Mouse (Mus musculus): Measurements from ENCODE around the gene Nudt6. TPM values are rescaled to one million over a fixed set of nuclear protein-coding genes. Genes with fewer than 3 reads are reported as not detected.

The Nudt6 gene
- polyA plus RNA-seq, 1 experiment from 2014 or later: 7.1 TPM

DNA sequence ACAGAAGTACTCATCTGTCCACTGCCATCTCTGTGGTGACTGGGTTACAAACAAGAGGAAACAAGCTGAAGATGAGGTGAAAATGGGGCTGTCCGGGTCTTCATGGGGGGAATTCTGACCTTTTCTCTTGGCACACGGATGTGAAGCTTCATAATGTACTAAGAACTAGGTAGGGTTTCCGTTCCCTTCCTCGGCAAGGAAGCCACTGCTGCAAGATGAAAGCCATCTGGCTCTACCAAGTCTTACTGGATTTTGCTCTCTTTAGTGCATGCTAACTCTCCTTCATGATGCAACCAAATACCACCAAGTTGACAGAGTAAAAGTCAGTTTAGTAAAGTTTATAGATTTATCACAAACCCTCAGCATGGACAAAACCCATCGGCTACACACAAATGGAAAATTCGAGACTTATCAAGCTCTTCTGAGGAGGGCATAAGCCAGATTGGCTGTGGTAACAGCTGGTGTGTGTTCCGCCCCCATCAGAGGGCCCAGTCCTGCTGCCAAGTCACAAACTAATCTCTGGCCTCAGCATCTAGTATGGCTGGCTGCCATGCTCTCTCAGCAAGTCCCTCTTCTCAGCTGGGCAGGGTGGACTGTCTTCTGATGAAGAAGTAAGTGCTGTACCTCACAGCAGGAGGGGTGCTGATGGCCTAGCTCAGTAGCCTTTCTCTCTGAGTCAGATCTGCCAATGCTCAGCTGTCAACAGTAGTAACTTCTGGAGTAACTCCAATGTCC, 21.2 kb downstream of the Nudt6 start:
- Histone ChIP-seq H3K9me3 (ENCODE audit: control insufficient read depth, low read depth, low read length) (no peaks in the 10 kb centered on the region), H3K27ac (ENCODE audit: low read length) (peak overlapping the region; percentile 21; the same call in 1 of the 2 replicates), H3K4me3 (ENCODE audit: low read depth, low read length) (no peak overlapping the region), H3K27me3 (ENCODE audit: control insufficient read depth, insufficient read depth, low read length) (no peaks in the 10 kb centered on the region), H3K36me3 (ENCODE audit: control insufficient read depth, insufficient read depth, low read length) (no peaks in the 10 kb centered on the region), H3K4me1 (ENCODE audit: control insufficient read depth, insufficient read depth, low read length) (0 out of 2 replicates have a peak, but pooled peaks cover 9% of the 10 kb centered on the region), H3K9ac (replicated peaks; ENCODE audit: low read depth, low read length) (no peak overlapping the region), H3K4me2 (replicated peaks; ENCODE audit: low read depth, low read length) (no peak overlapping the region)
- ATAC-seq (ENCODE audit: insufficient number of reproducible peaks, insufficient read depth, low FRiP score, low read depth): no peak; the same call in 1 of the 2 replicates
- WGBS: 66% methylated on average over 7 of the region's 7 CpGs

GRCm38 (mm10) chr3:37397646-37398045, 22.4 kb downstream of the Nudt6 start:
- 82% methylated on average over 3 of the region's 3 CpGs for WGBS

GRCm38 (mm10) chr3:37396930-37397608, 22.9 kb downstream of the Nudt6 start:
- 91% methylated on average over 5 of the region's 5 CpGs for WGBS
- Histone ChIP-seq H3K27ac (ENCODE audit: low read length) (no peak overlapping the region), H3K4me3 (ENCODE audit: low read depth, low read length) (no peak overlapping the region), H3K9ac (replicated peaks; ENCODE audit: low read depth, low read length) (no peak overlapping the region), H3K4me2 (replicated peaks; ENCODE audit: low read depth, low read length) (no peak overlapping the region), H3K36me3 (ENCODE audit: control insufficient read depth, insufficient read depth, low read length) (no peaks in the 10 kb centered on the region), H3K9me3 (ENCODE audit: control insufficient read depth, low read depth, low read length) (no peaks in the 10 kb centered on the region), H3K4me1 (ENCODE audit: control insufficient read depth, insufficient read depth, low read length) (0 out of 2 replicates have a peak, but pooled peaks cover 9% of the 10 kb centered on the region), H3K27me3 (ENCODE audit: control insufficient read depth, insufficient read depth, low read length) (no peaks in the 10 kb centered on the region)
- no peak for ATAC-seq (ENCODE audit: insufficient number of reproducible peaks, insufficient read depth, low FRiP score, low read depth)

More at GRCm38 (mm10) chr3:37397646-37398045, 22.4 kb downstream of the Nudt6 start:
- no peak overlapping the region for H3K9ac ChIP-seq (replicated peaks; ENCODE audit: low read depth, low read length)
- no peak overlapping the region for H3K4me3 ChIP-seq (ENCODE audit: low read depth, low read length)
- H3K36me3 ChIP-seq (ENCODE audit: control insufficient read depth, insufficient read depth, low read length): no peaks in the 10 kb centered on the region
- H3K4me2 ChIP-seq (replicated peaks; ENCODE audit: low read depth, low read length): no peak overlapping the region
- no peak overlapping the region for H3K27ac ChIP-seq (ENCODE audit: low read length)
- 0 out of 2 replicates have a peak, but pooled peaks cover 9% of the 10 kb centered on the region for H3K4me1 ChIP-seq (ENCODE audit: control insufficient read depth, insufficient read depth, low read length)
- no peaks in the 10 kb centered on the region for H3K27me3 ChIP-seq (ENCODE audit: control insufficient read depth, insufficient read depth, low read length)
- H3K9me3 ChIP-seq (ENCODE audit: control insufficient read depth, low read depth, low read length): no peaks in the 10 kb centered on the region
- ATAC-seq (ENCODE audit: insufficient number of reproducible peaks, insufficient read depth, low FRiP score, low read depth): no peak

GRCm38 (mm10) chr3:37387310-37387709, 32.7 kb downstream of the Nudt6 start:
- no peaks in the 10 kb centered on the region for H3K27me3 ChIP-seq (ENCODE audit: control insufficient read depth, insufficient read depth, low read length)
- no peaks in the 10 kb centered on the region for H3K4me1 ChIP-seq (ENCODE audit: control insufficient read depth, insufficient read depth, low read length)
- H3K4me2 ChIP-seq (replicated peaks; ENCODE audit: low read depth, low read length): no peak overlapping the region
- no peak overlapping the region for H3K4me3 ChIP-seq (ENCODE audit: low read depth, low read length)
- H3K36me3 ChIP-seq (ENCODE audit: control insufficient read depth, insufficient read depth, low read length): no peaks in the 10 kb centered on the region
- H3K9me3 ChIP-seq (ENCODE audit: control insufficient read depth, low read depth, low read length): no peaks in the 10 kb centered on the region
- ATAC-seq (ENCODE audit: insufficient number of reproducible peaks, insufficient read depth, low FRiP score, low read depth): no peak
- 84% methylated on average over 6 of the region's 6 CpGs for WGBS
- H3K27ac ChIP-seq (ENCODE audit: low read length): no peak overlapping the region
- H3K9ac ChIP-seq (replicated peaks; ENCODE audit: low read depth, low read length): no peak overlapping the region

GRCm38 (mm10) chr3:37383096-37383765, 36.8 kb downstream of the Nudt6 start:
- no peaks in the 10 kb centered on the region for H3K27me3 ChIP-seq (ENCODE audit: control insufficient read depth, insufficient read depth, low read length)
- no peak overlapping the region for H3K9ac ChIP-seq (replicated peaks; ENCODE audit: low read depth, low read length)
- no peak overlapping the region for H3K27ac ChIP-seq (ENCODE audit: low read length)
- no peak overlapping the region for H3K4me2 ChIP-seq (replicated peaks; ENCODE audit: low read depth, low read length)
- H3K9me3 ChIP-seq (ENCODE audit: control insufficient read depth, low read depth, low read length): no peaks in the 10 kb centered on the region
- no peak overlapping the region for H3K4me3 ChIP-seq (ENCODE audit: low read depth, low read length)
- H3K36me3 ChIP-seq (ENCODE audit: control insufficient read depth, insufficient read depth, low read length): no peaks in the 10 kb centered on the region
- ATAC-seq (ENCODE audit: insufficient number of reproducible peaks, insufficient read depth, low FRiP score, low read depth): no peak
- H3K4me1 ChIP-seq (ENCODE audit: control insufficient read depth, insufficient read depth, low read length): 0 out of 2 replicates have a peak, but pooled peaks cover 6% of the 10 kb centered on the region
- 69% methylated on average over 6 of the region's 6 CpGs for WGBS

DNA sequence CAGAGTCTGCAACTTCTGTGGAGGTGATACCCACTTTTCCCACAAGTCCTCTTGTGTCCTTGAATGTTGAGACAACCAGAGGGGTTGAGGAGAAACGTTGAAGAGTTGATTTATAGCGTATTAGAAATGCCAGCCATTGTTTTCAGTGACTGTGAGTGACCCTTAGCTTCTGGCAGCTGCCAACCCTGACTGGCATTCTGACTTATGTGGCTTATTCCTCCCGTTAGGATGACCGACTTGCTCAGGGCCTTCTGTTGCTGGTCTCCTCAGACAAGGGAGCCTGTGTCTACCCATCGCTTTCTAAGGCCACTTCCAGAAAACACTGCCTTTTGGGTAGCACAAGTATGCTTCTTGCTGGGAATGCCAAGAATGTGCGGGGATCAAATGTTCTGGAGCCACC, 38.6 kb downstream of the Nudt6 start:
- no peaks in the 10 kb centered on the region for H3K9me3 ChIP-seq (ENCODE audit: control insufficient read depth, low read depth, low read length)
- H3K27me3 ChIP-seq (ENCODE audit: control insufficient read depth, insufficient read depth, low read length): no peaks in the 10 kb centered on the region
- 59% methylated on average over 6 of the region's 6 CpGs for WGBS
- no peak overlapping the region for H3K9ac ChIP-seq (replicated peaks; ENCODE audit: low read depth, low read length)
- no peak overlapping the region for H3K27ac ChIP-seq (ENCODE audit: low read length)
- H3K4me3 ChIP-seq (ENCODE audit: low read depth, low read length): no peak overlapping the region
- H3K4me1 ChIP-seq (ENCODE audit: control insufficient read depth, insufficient read depth, low read length): 0 out of 2 replicates have a peak, but pooled peaks cover 6% of the 10 kb centered on the region
- no peaks in the 10 kb centered on the region for H3K36me3 ChIP-seq (ENCODE audit: control insufficient read depth, insufficient read depth, low read length)
- H3K4me2 ChIP-seq (replicated peaks; ENCODE audit: low read depth, low read length): no peak overlapping the region
- no peak for ATAC-seq (ENCODE audit: insufficient number of reproducible peaks, insufficient read depth, low FRiP score, low read depth)

GRCm38 (mm10) chr3:37379930-37380881, 39.8 kb downstream of the Nudt6 start:
- no peak overlapping the region for H3K4me2 ChIP-seq (replicated peaks; ENCODE audit: low read depth, low read length)
- ATAC-seq (ENCODE audit: insufficient number of reproducible peaks, insufficient read depth, low FRiP score, low read depth): no peak

More at GRCm38 (mm10) chr3:37379930-37380881, 39.8 kb downstream of the Nudt6 start:
- H3K27ac ChIP-seq (ENCODE audit: low read length): peak overlapping the region; percentile 52; the same call in 1 of the 2 replicates
- no peaks in the 10 kb centered on the region for H3K36me3 ChIP-seq (ENCODE audit: control insufficient read depth, insufficient read depth, low read length)
- no peak overlapping the region for H3K4me3 ChIP-seq (ENCODE audit: low read depth, low read length)
- H3K27me3 ChIP-seq (ENCODE audit: control insufficient read depth, insufficient read depth, low read length): no peaks in the 10 kb centered on the region
- 62% methylated on average over 18 of the region's 18 CpGs for WGBS
- H3K4me1 ChIP-seq (ENCODE audit: control insufficient read depth, insufficient read depth, low read length): 0 out of 2 replicates have a peak, but pooled peaks cover 6% of the 10 kb centered on the region
- H3K9ac ChIP-seq (replicated peaks; ENCODE audit: low read depth, low read length): no peak overlapping the region
- no peaks in the 10 kb centered on the region for H3K9me3 ChIP-seq (ENCODE audit: control insufficient read depth, low read depth, low read length)

Measured in stomach, embryonic 14.5 days (tissue).